Mouse (Mus musculus) neural tube, embryonic 15.5 days (tissue): ENCODE data around the gene Cbr2. TPM values are rescaled to one million over a fixed set of nuclear protein-coding genes. Genes with fewer than 3 reads are reported as not detected.
A peak's percentile ranks its signal among the peaks of the same experiment; 100 is the strongest.
"Not testable (repeated sequence)": the region's sequence is repeated elsewhere in the genome, so short reads cannot be mapped to it uniquely, and the experiment has no call there.

Experiments used
- ATAC-seq: fragments of 200-750 bp; cut with Nextera tagmentation; 2 replicates; pipeline ENCODE4 v1.8.0; 2017; ENCODE audit warnings: mild to moderate bottlenecking, moderate TSS enrichment, moderate library complexity; ENCODE audit not compliant: low FRiP score
- H3K27ac ChIP-seq: fragments of 300-500 bp; sonication (generic); replicated peaks from 2 replicates; pipeline ENCODE4 v1.5.1; 2015; ENCODE audit warnings: mild to moderate bottlenecking, inconsistent platforms
- H3K27me3 ChIP-seq: fragments of 300-500 bp; sonication (generic); replicated peaks from 2 replicates; pipeline ENCODE4 v1.6.1; 2015; ENCODE audit warnings: inconsistent platforms
- H3K36me3 ChIP-seq: fragments of 300-500 bp; sonication (generic); 2 replicates; pipeline ENCODE4 v1.6.1; 2015; ENCODE audit warnings: inconsistent platforms
- H3K4me1 ChIP-seq: fragments of 300-500 bp; sonication (generic); 2 replicates; pipeline ENCODE4 v1.6.1; 2015; ENCODE audit warnings: inconsistent platforms
- H3K4me2 ChIP-seq: fragments of 300-500 bp; sonication (generic); 2 replicates; pipeline ENCODE4 v1.6.1; 2015; ENCODE audit warnings: inconsistent platforms, mild to moderate bottlenecking, moderate library complexity
- H3K4me3 ChIP-seq: fragments of 300-500 bp; sonication (generic); replicated peaks from 2 replicates; pipeline ENCODE4 v1.5.1; 2015; ENCODE audit warnings: mild to moderate bottlenecking, inconsistent platforms
- H3K9ac ChIP-seq: fragments of 300-500 bp; sonication (generic); replicated peaks from 2 replicates; pipeline ENCODE4 v1.6.1; 2015; ENCODE audit warnings: mild to moderate bottlenecking, inconsistent platforms
- H3K9me3 ChIP-seq: fragments of 300-500 bp; sonication (generic); replicated peaks from 2 replicates; pipeline ENCODE4 v1.6.1; 2016; ENCODE audit warnings: inconsistent platforms
- WGBS: fragments of 180-500 bp; shearing (Covaris S2); methylation state at CpG from one replicate; pipeline ENCODE4 v1.1.7; 2015; ENCODE audit warnings: mixed read lengths; 5-methylcytosine and 5-hydroxymethylcytosine counted together
- polyA plus RNA-seq: library from polyadenylated mRNA; unstranded; fragments of >200 nt; fragmentation: Nextera tagmentation; extraction: Ambion mirVana; gene quantifications from 2 replicates; pipeline ENCODE4 v1.2.1, GENCODE M21; 2015

Cbr2 gene
- polyA plus RNA-seq, 1 experiment from 2014 or later, result 0.87 TPM

DNA sequence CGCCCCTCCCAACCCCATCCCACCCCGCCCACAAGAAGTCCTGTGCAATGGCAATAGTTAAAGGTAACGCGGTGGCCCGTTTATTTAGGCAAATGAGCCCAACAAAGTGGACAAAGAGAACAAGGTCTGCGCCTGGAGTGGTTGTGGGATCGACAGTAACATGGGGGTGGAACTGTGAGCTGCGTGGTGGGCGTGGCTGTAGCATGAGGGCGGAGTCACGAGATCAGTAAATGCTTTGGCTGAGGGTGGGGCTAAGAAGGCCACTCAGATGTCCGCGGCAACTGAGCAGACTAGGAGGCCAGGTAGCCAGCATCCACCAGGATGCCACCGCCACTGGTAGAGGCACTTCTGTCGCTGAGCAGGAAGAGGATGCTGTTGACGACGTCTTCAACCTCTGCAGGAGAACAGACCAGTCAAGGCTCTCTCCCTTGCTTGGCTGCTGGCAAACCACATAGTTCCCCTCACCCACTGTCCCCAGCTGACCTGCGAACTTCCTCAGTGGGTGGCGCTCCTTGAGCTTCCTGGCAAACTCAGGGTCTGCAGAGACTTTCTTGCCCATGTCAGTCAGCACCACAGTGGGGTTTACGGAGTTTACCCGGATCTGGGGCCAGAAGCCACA is 2.4 kb downstream of the Cbr2 start:
- not testable (repeated sequence) for H3K36me3 ChIP-seq, ATAC-seq, H3K4me3 ChIP-seq, H3K27me3 ChIP-seq, H3K9ac ChIP-seq, H3K9me3 ChIP-seq, H3K27ac ChIP-seq
- H3K4me1 ChIP-seq, result peaks cover 16% of the 10 kb centered on the region
- H3K4me2 ChIP-seq, result peak overlapping the region; percentile 40
- WGBS, result 2% methylated on average over 17 of the region's 21 CpGs

DNA sequence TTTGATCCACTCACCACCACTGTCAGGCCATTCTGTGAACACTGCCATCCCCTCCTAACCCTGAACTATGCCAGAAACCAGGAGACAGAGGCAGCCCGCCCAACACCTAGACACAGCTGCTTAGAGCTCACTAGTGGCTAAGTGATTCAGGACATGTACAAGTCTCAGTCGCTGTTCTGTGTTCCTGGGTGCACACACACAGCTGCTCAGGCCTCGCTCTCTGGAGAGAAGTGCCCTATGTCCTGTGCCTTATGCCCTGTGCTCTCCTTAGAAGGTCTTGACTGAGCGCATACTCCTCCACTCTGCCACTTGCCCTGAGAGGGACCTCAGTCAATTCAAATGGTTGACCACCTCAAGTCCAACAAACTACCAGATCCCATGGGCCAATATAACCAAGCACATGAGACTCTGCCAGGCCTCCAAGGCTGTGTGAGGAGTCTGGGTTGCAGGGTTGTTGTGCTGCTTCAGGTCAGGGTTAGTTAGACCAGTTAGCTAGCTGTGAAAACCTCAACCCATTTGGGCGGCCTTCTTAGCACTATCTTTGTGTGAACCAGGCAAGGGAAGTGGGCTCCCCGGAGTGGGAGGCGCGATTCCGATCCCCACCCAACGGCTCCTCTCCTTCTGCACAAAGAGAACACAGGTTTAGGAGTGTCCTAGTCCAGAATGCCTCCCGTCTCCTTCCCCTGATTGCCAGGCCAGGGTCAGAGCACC is 3.2 kb downstream of the Cbr2 start:
- no peaks in the 10 kb centered on the region for H3K9me3 ChIP-seq
- no peak overlapping the region for H3K4me3 ChIP-seq
- no peak overlapping the region for H3K9ac ChIP-seq
- ATAC-seq, result no peak
- H3K36me3 ChIP-seq, result peaks cover 9% of the 10 kb centered on the region; the same call in 1 of the 2 replicates
- 70% methylated on average over 11 of the region's 11 CpGs for WGBS
- H3K27me3 ChIP-seq, result 0 out of 2 replicates have a peak, but pooled peaks cover 7% of the 10 kb centered on the region
- peaks cover 16% of the 10 kb centered on the region for H3K4me1 ChIP-seq
- no peak overlapping the region for H3K4me2 ChIP-seq
- H3K27ac ChIP-seq, result no peak overlapping the region

GRCm38 (mm10) chr11:120727564-120727963 is 4.3 kb downstream of the Cbr2 start:
- H3K4me2 ChIP-seq, result peak overlapping the region; percentile 93
- no peak for ATAC-seq
- peaks cover 22% of the 10 kb centered on the region for H3K4me1 ChIP-seq
- no peak overlapping the region; the same call in 1 of the 2 replicates for H3K4me3 ChIP-seq
- H3K9me3 ChIP-seq, result no peaks in the 10 kb centered on the region
- WGBS, result 64% methylated on average over 11 of the region's 12 CpGs
- peaks cover 13% of the 10 kb centered on the region; the same call in 1 of the 2 replicates for H3K36me3 ChIP-seq
- no peak overlapping the region for H3K9ac ChIP-seq
- H3K27ac ChIP-seq, result no peak overlapping the region
- H3K27me3 ChIP-seq, result peaks cover 7% of the 10 kb centered on the region; the same call in 1 of the 2 replicates

GRCm38 (mm10) chr11:120727169-120727527 is 4.8 kb downstream of the Cbr2 start, which contains the start of gene Dcxr:
Dcxr (minus strand) TSS chr11:120727281.
- Histone ChIP-seq H3K4me2 (peak within 1 kb of the TSS; percentile 93), H3K9me3 (no peaks in the 10 kb centered on the region), H3K27ac (no peak within 1 kb of the TSS), H3K4me1 (peaks cover 26% of the 10 kb centered on the region), H3K4me3 (peak within 1 kb of the TSS; percentile 53), H3K27me3 (peaks cover 7% of the 10 kb centered on the region; the same call in 1 of the 2 replicates), H3K36me3 (peaks cover 13% of the 10 kb centered on the region; the same call in 1 of the 2 replicates), H3K9ac (peak within 1 kb of the TSS; percentile 57)
- WGBS, result under 1% methylated on average over 14 of the region's 14 CpGs
- peak; percentile 77 for ATAC-seq

GRCm38 (mm10) chr11:120726243-120727168 is 5.4 kb downstream of the Cbr2 start:
- H3K27ac ChIP-seq, result no peak overlapping the region
- ATAC-seq, result peak; percentile 3; the same call in 1 of the 2 replicates
- H3K9ac ChIP-seq, result peak overlapping the region; percentile 57
- peaks cover 13% of the 10 kb centered on the region; the same call in 1 of the 2 replicates for H3K36me3 ChIP-seq
- H3K27me3 ChIP-seq, result peaks cover 7% of the 10 kb centered on the region; the same call in 1 of the 2 replicates
- 20% methylated on average over 34 of the region's 36 CpGs for WGBS
- peak overlapping the region; percentile 93 for H3K4me2 ChIP-seq
- H3K9me3 ChIP-seq, result no peaks in the 10 kb centered on the region
- peaks cover 31% of the 10 kb centered on the region for H3K4me1 ChIP-seq
- peak overlapping the region; percentile 53 for H3K4me3 ChIP-seq

- WGBS, result 89% methylated on average over 7 of the region's 7 CpGs
- H3K9ac ChIP-seq, result no peak overlapping the region
Measured at GRCm38 (mm10) chr11:120723509-120723908, 8.4 kb downstream of the Cbr2 start.

DNA sequence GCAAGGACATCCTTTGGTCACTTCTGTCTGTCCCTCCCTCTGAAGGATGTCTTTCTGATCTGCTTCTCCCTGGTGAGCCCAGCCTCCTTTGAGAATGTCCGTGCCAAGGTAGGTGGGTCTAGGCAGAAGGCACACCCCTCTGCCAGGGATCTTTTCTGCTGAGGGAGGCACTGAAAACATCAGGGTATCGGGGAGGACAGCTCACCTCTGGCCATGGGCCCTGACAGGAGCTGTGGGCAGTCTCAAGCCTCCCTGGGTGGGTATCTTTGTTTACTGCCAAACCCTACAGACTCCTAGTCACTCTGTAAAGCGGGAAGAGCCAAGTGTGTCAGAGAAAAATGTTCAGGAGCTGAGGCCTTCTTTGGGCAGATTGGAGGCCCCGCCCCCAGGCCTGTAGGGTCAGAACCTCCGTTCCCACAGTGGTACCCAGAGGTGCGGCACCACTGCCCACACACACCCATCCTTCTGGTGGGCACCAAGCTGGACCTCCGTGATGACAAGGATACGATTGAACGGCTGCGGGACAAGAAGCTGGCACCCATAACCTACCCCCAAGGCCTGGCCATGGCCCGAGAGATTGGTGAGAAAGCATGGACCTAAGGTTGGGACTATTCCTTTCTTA is 9.0 kb downstream of the Cbr2 start:
- 89% methylated on average over 11 of the region's 11 CpGs for WGBS
- Histone ChIP-seq H3K4me2 (peak overlapping the region; percentile 89), H3K9me3 (no peaks in the 10 kb centered on the region), H3K36me3 (peaks cover 29% of the 10 kb centered on the region), H3K9ac (no peak overlapping the region), H3K4me1 (peaks cover 44% of the 10 kb centered on the region), H3K27me3 (peaks cover 7% of the 10 kb centered on the region; the same call in 1 of the 2 replicates), H3K27ac (no peak overlapping the region), H3K4me3 (peak overlapping the region; percentile 63)
- ATAC-seq, result no peak

More at GRCm38 (mm10) chr11:120723509-120723908, 8.4 kb downstream of the Cbr2 start:
- H3K4me3 ChIP-seq, result no peak overlapping the region
- peaks cover 24% of the 10 kb centered on the region for H3K36me3 ChIP-seq
- ATAC-seq, result no peak
- no peak overlapping the region for H3K4me2 ChIP-seq
- no peak overlapping the region for H3K27ac ChIP-seq
- peaks cover 44% of the 10 kb centered on the region for H3K4me1 ChIP-seq
- no peaks in the 10 kb centered on the region for H3K9me3 ChIP-seq
- peaks cover 7% of the 10 kb centered on the region; the same call in 1 of the 2 replicates for H3K27me3 ChIP-seq

DNA sequence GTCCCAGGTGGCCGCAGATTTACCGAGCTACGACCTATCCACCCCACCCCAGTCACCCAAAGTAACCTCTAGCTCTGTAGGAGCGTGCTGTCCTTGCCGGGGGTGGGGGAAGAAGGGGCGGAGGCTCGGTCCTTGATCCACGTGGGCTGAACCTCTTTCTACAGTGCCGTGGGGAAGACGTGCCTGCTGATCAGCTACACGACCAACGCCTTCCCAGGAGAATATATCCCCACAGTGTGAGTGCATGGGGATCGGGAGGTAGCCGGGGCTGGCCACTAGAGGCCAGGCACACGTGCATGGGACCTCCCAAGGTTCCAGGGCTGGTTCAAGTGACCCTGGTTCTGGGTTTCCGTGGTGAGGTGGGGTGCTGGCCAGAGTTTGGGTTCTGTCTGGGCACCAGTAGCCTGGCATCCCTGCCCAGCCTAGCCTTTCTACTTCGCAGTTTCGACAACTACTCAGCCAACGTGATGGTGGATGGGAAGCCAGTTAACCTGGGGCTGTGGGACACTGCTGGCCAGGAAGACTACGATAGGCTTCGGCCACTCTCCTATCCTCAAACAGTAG is 9.8 kb downstream of the Cbr2 start:
- ATAC-seq, result peak; percentile 19
- Histone ChIP-seq H3K36me3 (peaks cover 36% of the 10 kb centered on the region), H3K27me3 (peaks cover 7% of the 10 kb centered on the region; the same call in 1 of the 2 replicates), H3K27ac (peak overlapping the region; percentile 81), H3K9ac (peak overlapping the region; percentile 76), H3K4me1 (peaks cover 44% of the 10 kb centered on the region), H3K4me3 (peak overlapping the region; percentile 63), H3K4me2 (peak overlapping the region; percentile 89), H3K9me3 (no peaks in the 10 kb centered on the region)
- WGBS, result 19% methylated on average over 21 of the region's 21 CpGs

- Histone ChIP-seq H3K9ac (peak within 1 kb of the TSS; percentile 76), H3K27me3 (peaks cover 7% of the 10 kb centered on the region; the same call in 1 of the 2 replicates), H3K9me3 (no peaks in the 10 kb centered on the region), H3K4me3 (peak within 1 kb of the TSS; percentile 63), H3K4me1 (peaks cover 36% of the 10 kb centered on the region), H3K27ac (peak within 1 kb of the TSS; percentile 81), H3K36me3 (peaks cover 39% of the 10 kb centered on the region), H3K4me2 (peak within 1 kb of the TSS; percentile 89)
- ATAC-seq, result peak; percentile 91
- WGBS, result under 1% methylated on average over 84 of the region's 90 CpGs
Measured at GRCm38 (mm10) chr11:120721124-120722066, 10.5 kb downstream of the Cbr2 start, which contains the start of gene Rac3. Rac3 (plus strand) TSS chr11:120721470.

DNA sequence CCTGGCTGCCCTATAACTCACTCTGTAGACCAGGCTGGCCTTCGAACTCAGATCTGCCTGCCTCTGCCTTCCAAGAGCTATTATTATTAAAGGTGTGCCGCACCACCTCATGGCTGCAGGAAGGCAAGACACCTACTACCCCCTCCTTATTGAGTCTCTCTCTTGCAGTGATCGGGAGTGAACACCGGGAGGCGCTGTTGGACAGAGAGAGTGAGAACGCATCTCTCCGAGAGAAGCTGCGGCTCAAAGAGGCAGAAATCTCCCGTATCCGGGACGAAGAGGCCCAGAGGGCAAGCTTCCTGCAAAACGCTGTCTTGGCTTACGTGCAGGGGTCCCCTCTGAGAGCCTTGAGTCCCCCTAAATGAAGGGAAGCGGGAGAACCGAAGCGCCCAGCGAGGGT is 11.5 kb downstream of the Cbr2 start:
- 12% methylated on average over 17 of the region's 17 CpGs for WGBS
- peak overlapping the region; percentile 63 for H3K4me3 ChIP-seq
- ATAC-seq, result peak; percentile 36

More for the DNA sequence above, 11.5 kb downstream of the Cbr2 start:
- peak overlapping the region; percentile 76 for H3K9ac ChIP-seq
- peak overlapping the region; percentile 89 for H3K4me2 ChIP-seq
- H3K4me1 ChIP-seq, result peaks cover 36% of the 10 kb centered on the region
- H3K36me3 ChIP-seq, result peaks cover 43% of the 10 kb centered on the region
- H3K27me3 ChIP-seq, result no peaks in the 10 kb centered on the region; the same call in 1 of the 2 replicates
- H3K9me3 ChIP-seq, result no peaks in the 10 kb centered on the region
- peak overlapping the region; percentile 81 for H3K27ac ChIP-seq
